Mouse (Mus musculus): Measurements from ENCODE around the gene Polr3gl. TPM values are rescaled to one million over a fixed set of nuclear protein-coding genes. Genes with fewer than 3 reads are reported as not detected.

Polr3gl gene
- polyA plus RNA-seq (2012; rRNA removed), result 39.1 and 39.6 TPM in 2 replicates

GRCm38 (mm10) chr3:96593790-96594560, at the start of gene Polr3gl:
Gene Polr3gl, minus strand, starts transcription at chr3:96594181.

GRCm38 (mm10) chr3:96634928-96635879, 41.2 kb upstream of the Polr3gl start, which contains the start of the genes Pex11b and Gm42957:
Gene Pex11b, plus strand, starts transcription at chr3:96635376.
Gene Gm42957, plus strand, starts transcription at chr3:96635474.

GRCm38 (mm10) chr3:96629729-96630600, 36.0 kb upstream of the Polr3gl start, which contains the start of gene Rbm8a:
Gene Rbm8a, plus strand, starts transcription at chr3:96629933.

GRCm38 (mm10) chr3:96600639-96601250, 6.8 kb upstream of the Polr3gl start, which contains the start of gene Lix1l:
Gene Lix1l, plus strand, starts transcription at chr3:96601149.

GRCm38 (mm10) chr3:96596228-96596707, 2.3 kb upstream of the Polr3gl start, which contains the start of gene Ankrd34a:
Gene Ankrd34a, plus strand, starts transcription at chr3:96596636.

GRCm38 (mm10) chr3:96576690-96577541, 17.1 kb downstream of the Polr3gl start, which contains the start of gene Gm16253:
Gene Gm16253, plus strand, starts transcription at chr3:96576984.

GRCm38 (mm10) chr3:96557694-96558093, 36.3 kb downstream of the Polr3gl start, which contains the start of gene Txnip:
Gene Txnip, plus strand, starts transcription at chr3:96557957.

Other genes with a start within 250 kb of the Polr3gl start
- 0.07 TPM in 1 of 2 replicates, not detected in the other for gene BC107364, start 141.9 kb downstream of the Polr3gl start, polyA plus RNA-seq (2012; rRNA removed)
- 0.85 and 3.3 TPM in 2 replicates for gene Hfe2, start 69.0 kb downstream of the Polr3gl start, polyA plus RNA-seq (2012; rRNA removed)
- 99.8 and 117 TPM in 2 replicates for gene Txnip, start 36.2 kb downstream of the Polr3gl start, polyA plus RNA-seq (2012; rRNA removed)
- gene Gm16253, start 17.2 kb downstream of the Polr3gl start, polyA plus RNA-seq (2012; rRNA removed), result not detected in 2 replicates
- 16.7 and 17.9 TPM in 2 replicates for gene Ankrd34a, start 2.5 kb upstream of the Polr3gl start, polyA plus RNA-seq (2012; rRNA removed)
- 76.4 and 83.1 TPM in 2 replicates for gene Lix1l, start 7.0 kb upstream of the Polr3gl start, polyA plus RNA-seq (2012; rRNA removed)
- gene Rbm8a, start 35.8 kb upstream of the Polr3gl start, polyA plus RNA-seq (2012; rRNA removed), result 46.9 and 50.6 TPM in 2 replicates
- gene Pex11b, start 41.2 kb upstream of the Polr3gl start, polyA plus RNA-seq (2012; rRNA removed), result 60.0 and 60.8 TPM in 2 replicates
- gene Gm42957, start 41.3 kb upstream of the Polr3gl start, polyA plus RNA-seq (2012; rRNA removed), result 0.25 and 0.31 TPM in 2 replicates
- 4.6 and 6.8 TPM in 2 replicates for gene Itga10, start 51.4 kb upstream of the Polr3gl start, polyA plus RNA-seq (2012; rRNA removed)
- gene Ankrd35, start 76.0 kb upstream of the Polr3gl start, polyA plus RNA-seq (2012; rRNA removed), result 6.0 and 6.9 TPM in 2 replicates
- gene Pias3, start 102.2 kb upstream of the Polr3gl start, polyA plus RNA-seq (2012; rRNA removed), result 28.0 and 28.3 TPM in 2 replicates
- gene Nudt17, start 114.4 kb upstream of the Polr3gl start, polyA plus RNA-seq (2012; rRNA removed), result 8.0 and 9.7 TPM in 2 replicates
- 36.6 and 37.6 TPM in 2 replicates for gene Polr3c, start 133.4 kb upstream of the Polr3gl start, polyA plus RNA-seq (2012; rRNA removed)
- gene Rnf115, start 133.5 kb upstream of the Polr3gl start, polyA plus RNA-seq (2012; rRNA removed), result 43.3 and 47.7 TPM in 2 replicates
- 0.08 and 0.16 TPM in 2 replicates for gene Pdzk1, start 235.1 kb upstream of the Polr3gl start, polyA plus RNA-seq (2012; rRNA removed)
- not detected in 2 replicates for gene Cd160, start 235.2 kb upstream of the Polr3gl start, polyA plus RNA-seq (2012; rRNA removed)

Data from central nervous system, embryonic 18 days (tissue).